Mouse (Mus musculus) CH12.LX (cell line): ENCODE results near the gene 2810408A11Rik.

Source experiments
- CHD1 ChIP-seq: IDR thresholded peaks from 2 replicates; pipeline ENCODE4 v1.6.1; 2012; ENCODE audit warnings: low read depth, low read length, improper control_type of control experiment, inconsistent platforms
- CTCF ChIP-seq, 2 experiments: IDR thresholded peaks in 1 of 2; conservative IDR thresholded peaks in 1 of 2; 2 replicates each; pipeline ENCODE4 v1.5.1; 2011 to 2012; ENCODE audit warnings: low read depth in 2 of 2, low read length in 2 of 2, improper control_type of control experiment in 1 of 2, inconsistent platforms in 1 of 2, mild to moderate bottlenecking in 1 of 2, moderate library complexity in 1 of 2
- EP300 ChIP-seq: IDR thresholded peaks from 2 replicates; pipeline ENCODE4 v1.6.1; 2011; ENCODE audit warnings: low read length, improper control_type of control experiment
- KAT2A ChIP-seq: IDR thresholded peaks from 2 replicates; pipeline ENCODE4 v1.6.1; 2012; ENCODE audit warnings: low read length, improper control_type of control experiment, inconsistent platforms; ENCODE audit not compliant: insufficient replicate concordance
- MAZ ChIP-seq: IDR thresholded peaks from 2 replicates; pipeline ENCODE4 v1.6.1; 2012; ENCODE audit warnings: low read depth, mild to moderate bottlenecking, inconsistent platforms, low read length, improper control_type of control experiment, moderate library complexity
- MXI1 ChIP-seq: IDR thresholded peaks from 2 replicates; pipeline ENCODE4 v1.6.1; 2011; ENCODE audit warnings: mild to moderate bottlenecking, low read depth, low read length, improper control_type of control experiment
- POLR2AphosphoS2 ChIP-seq: IDR thresholded peaks from 2 replicates; pipeline ENCODE4 v1.6.1; 2011; ENCODE audit warnings: low read depth, low read length, improper control_type of control experiment

DNA sequence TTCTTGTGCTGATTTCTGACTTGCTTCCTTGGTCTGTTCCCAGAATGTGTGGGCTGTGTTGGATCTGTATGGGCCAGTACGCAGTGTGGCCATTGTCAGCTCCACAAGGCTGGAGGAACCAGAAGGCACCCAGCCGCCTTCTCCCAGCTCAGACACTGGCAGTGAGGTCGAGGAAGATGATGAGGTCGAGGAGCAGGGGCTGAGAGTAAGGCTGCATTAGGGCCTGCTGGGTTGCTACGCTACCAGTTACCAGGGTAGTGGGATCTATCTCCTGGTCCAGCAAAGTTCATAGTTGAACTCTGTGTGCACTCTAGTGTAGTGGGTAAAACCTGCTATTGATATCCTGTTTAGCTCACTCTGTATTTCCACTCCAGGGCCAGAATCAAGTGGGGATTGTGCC is 8.4 kb upstream of the 2810408A11Rik start:
- TF ChIP-seq CHD1 (no peak), MXI1 (no peak), EP300 (no peak), CTCF (conservative IDR thresholded peaks at IDR 0.05 in 1 of 2, IDR thresholded peaks at IDR 0.05 in 1 of 2; ENCODE audit: low read depth in 2 of 2, low read length in 2 of 2) (no peak), MAZ (no peak), KAT2A (no peak), POLR2AphosphoS2 (no peak)
